Mouse (Mus musculus): ENCODE data around the gene 2310046K23Rik.
"Not testable (repeated sequence)": the region's sequence is repeated elsewhere in the genome, so short reads cannot be mapped to it uniquely, and the experiment has no call there.

The 2310046K23Rik gene

DNA sequence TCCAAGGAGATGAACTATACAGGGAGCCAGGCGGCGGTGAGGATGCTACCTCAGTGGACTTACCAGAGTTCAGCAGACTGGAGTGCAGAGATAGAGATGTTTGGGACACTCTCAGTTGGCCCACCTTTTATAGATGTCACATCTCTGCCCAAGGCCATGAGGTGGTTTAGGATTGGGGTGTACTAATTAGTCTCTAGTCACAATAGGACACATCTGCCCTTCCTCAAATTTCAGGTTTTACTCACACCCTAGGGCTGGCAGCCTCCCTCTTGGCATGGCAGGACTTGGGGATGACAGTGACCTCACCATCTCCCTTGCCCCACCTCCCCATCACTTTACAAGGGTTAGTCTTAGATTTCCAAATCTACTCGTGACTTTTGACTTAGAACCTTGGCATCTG, at the start of gene 2310046K23Rik:
Gene 2310046K23Rik (minus strand): TSS at position 101 of the 400 bp plus-strand sequence.
- no peak for ATAC-seq (ENCODE audit: insufficient number of reproducible peaks, low FRiP score, low TSS enrichment)

DNA sequence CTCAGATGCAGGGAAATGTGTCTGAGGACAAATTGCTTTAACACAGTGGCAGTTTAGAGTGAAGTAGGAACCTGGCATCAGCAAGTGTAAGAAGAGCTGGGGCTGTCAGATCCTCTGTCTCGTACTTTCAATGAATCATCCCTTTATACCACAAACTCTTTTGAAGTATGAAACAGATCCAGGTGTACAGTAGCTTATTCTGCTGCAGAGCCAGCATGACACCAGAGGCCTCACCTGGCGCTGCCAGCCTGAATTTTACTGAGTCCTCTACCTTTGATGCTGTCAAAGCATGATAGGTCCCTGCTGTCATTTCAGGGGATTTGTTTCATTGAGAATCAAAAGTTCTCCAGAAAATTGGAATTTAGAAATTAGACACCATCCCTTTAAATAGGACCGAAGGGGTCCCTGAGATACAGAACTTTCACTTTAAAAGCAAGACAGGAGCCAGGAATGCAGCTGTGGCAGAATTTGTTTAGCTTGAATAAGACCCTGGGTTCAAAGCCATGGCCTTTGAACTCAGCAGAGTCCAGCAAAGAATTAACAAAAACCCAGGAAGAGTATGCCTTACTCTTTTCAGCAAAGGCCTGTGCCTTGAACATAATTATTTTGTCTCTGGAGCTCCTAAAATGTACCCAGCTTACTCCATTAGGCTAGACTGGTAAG, 49.0 kb upstream of the 2310046K23Rik start:
- no peak for ATAC-seq (ENCODE audit: insufficient number of reproducible peaks, low FRiP score, low TSS enrichment)

GRCm38 (mm10) chr3:92579508-92579907, 45.2 kb upstream of the 2310046K23Rik start:
- no peak for ATAC-seq (ENCODE audit: insufficient number of reproducible peaks, low FRiP score, low TSS enrichment)

DNA sequence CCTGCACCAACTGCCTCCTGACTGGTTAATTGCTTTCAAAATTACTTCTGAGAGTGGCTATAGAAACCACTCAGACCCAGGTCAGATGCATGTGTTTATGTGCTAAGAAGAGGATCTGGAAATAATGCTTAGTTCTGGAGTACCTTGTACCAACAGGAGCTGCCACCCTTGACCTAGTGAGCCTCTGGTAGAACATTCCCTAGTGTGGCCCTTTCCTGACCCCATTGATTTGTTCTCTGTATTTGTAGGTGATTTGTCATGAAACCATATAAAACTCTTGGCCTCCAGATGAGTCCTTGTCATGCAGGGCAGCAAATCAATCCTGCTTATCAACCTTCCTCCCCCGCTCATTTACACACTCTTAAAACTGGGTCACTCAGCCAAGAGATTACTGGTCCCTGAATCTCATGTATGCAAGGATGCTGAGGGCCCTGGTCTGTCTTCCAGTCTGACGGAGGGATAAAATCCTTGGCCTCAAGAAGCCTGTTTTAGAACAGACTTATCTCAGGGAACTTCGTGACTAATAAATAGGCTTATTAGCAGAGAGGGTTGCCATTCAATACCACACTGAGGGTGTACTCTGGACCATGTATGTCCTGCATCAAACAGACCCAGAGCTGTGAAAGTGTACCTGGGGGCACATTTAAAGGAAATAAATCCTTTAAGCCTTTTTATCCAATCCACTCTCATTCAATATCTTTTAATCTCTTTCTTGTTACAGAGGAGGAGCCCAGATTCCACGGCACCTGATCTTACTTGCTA, 44.5 kb upstream of the 2310046K23Rik start:
- no peak for ATAC-seq (ENCODE audit: insufficient number of reproducible peaks, low FRiP score, low TSS enrichment)

DNA sequence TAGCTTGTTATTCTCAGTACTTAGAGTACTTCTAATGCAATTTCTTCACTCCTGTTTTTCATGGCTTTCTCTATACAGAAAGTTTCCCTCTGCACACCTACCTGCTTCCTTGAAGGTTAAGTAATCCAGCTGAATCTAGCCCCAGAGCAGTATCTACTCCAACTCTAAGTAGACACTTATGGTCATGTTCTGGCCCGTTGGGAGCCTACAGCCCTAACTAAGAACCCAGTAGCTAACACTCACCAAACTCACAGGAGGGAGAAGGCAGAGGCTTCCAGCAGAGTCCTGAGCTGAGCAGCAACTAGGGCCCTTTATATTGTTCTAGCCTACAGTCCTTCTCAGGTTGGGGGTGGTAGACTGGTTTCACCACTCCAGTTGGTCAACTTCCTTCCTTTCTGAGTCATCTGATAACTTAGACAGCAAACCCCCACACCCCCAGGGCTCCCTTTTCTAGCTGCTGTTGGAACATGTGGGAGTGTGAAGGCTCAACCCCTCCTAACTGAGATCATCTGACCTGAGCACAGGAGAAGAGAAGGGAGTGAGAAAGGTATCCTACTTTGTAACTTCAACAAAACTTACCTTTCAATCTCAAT, 39.2 kb upstream of the 2310046K23Rik start, which contains the start of gene Ivl:
Gene Ivl (minus strand): TSS at position 287 of the 593 bp plus-strand sequence.
- ATAC-seq (ENCODE audit: insufficient number of reproducible peaks, low FRiP score, low TSS enrichment) = no peak

GRCm38 (mm10) chr3:92572514-92573155, 38.3 kb upstream of the 2310046K23Rik start:
- ATAC-seq (ENCODE audit: insufficient number of reproducible peaks, low FRiP score, low TSS enrichment) = no peak

DNA sequence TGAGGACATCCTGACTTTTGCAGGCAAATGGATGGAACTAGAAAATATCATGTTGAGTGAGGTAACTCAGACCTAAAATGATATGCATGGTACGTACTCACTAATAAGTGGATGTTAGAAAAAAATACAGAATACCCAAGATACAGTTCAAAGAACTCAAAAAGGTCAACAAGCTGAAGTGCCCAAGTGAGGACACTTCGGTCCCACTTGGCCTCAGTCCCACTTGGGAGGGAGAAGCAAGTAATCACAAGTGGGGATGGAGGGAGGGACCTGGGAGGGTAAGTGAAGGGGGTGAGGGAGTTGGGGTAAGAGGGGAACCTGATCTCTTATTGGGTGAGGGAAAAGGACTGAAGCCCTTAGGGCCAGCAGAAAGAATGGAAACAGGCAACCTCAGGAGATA, 34.4 kb upstream of the 2310046K23Rik start:
- ATAC-seq (ENCODE audit: insufficient number of reproducible peaks, low FRiP score, low TSS enrichment) = no peak

DNA sequence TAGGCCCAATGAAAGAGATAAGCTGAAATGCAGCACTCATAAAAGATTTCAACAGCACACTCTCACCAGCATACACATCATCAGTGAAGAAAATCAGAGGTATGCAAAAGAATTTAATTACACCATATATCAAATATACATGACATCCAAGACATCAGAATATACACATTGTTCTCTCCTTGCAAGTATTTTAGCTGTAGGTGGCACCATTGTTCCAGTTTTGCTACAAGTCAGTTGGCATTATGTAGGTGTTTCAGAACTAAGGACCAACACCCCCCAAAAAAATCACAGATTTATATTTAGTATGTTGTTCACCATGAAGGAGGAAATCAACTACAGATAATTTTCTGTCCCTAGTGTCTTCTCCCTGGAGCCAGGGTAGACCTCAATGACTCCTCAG, 31.1 kb upstream of the 2310046K23Rik start:
- ATAC-seq (ENCODE audit: insufficient number of reproducible peaks, low FRiP score, low TSS enrichment) = no peak

DNA sequence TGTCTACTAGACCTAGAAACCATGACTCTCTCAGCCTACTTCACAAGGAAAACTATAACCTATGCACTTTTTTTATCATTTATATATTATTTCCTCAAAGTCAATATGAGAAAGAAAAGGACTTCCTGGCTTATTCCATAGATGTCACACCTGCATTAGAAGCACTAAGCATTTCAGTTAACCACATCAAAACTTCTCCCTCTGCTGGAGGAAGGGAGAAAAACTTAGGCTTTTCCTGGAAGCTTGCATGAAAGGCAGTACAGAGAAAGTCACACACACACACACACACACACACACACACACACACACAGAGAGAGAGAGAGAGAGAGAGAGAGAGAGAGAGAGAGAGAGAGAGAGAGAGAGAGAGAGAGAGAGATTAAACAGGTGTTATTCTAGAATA, 22.0 kb downstream of the 2310046K23Rik start:
- no peak for ATAC-seq (ENCODE audit: insufficient number of reproducible peaks, low FRiP score, low TSS enrichment)

GRCm38 (mm10) chr3:92510786-92511185, 23.5 kb downstream of the 2310046K23Rik start:
- ATAC-seq (ENCODE audit: insufficient number of reproducible peaks, low FRiP score, low TSS enrichment) = no peak

- ATAC-seq (ENCODE audit: insufficient number of reproducible peaks, low FRiP score, low TSS enrichment) = no peak
Measured at GRCm38 (mm10) chr3:92508185-92508584, 26.1 kb downstream of the 2310046K23Rik start.

GRCm38 (mm10) chr3:92503528-92503927, 30.8 kb downstream of the 2310046K23Rik start:
- ATAC-seq (ENCODE audit: insufficient number of reproducible peaks, low FRiP score, low TSS enrichment) = no peak

DNA sequence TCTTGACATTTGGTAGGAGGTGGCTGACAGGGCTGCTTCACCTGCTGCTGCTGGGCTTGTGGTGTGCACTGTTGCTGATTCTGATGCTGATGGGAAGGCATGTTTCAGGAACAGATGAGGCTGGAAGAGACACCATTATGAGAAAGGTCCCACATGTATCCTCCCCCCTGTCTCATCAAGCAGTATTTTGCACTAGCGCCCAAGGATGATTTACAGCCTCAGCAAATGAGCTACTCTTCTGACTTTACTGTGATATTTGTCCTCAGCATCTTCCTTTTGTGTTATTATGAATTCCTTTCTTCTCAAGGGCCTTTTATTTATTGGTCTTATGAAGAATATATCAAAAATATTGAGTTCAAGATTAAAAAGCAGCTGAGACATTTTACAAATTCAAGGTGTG, 33.9 kb downstream of the 2310046K23Rik start, which contains the start of gene Sprr4:
Gene Sprr4 (minus strand): TSS at position 101 of the 400 bp plus-strand sequence.
- no peak for ATAC-seq (ENCODE audit: insufficient number of reproducible peaks, low FRiP score, low TSS enrichment)

GRCm38 (mm10) chr3:92490262-92490661, 44.0 kb downstream of the 2310046K23Rik start:
- not testable (repeated sequence) for ATAC-seq (ENCODE audit: insufficient number of reproducible peaks, low FRiP score, low TSS enrichment)

GRCm38 (mm10) chr3:92486307-92486706, 48.0 kb downstream of the 2310046K23Rik start:
- no peak for ATAC-seq (ENCODE audit: insufficient number of reproducible peaks, low FRiP score, low TSS enrichment)

- ATAC-seq (ENCODE audit: insufficient number of reproducible peaks, low FRiP score, low TSS enrichment) = no peak
Measured at GRCm38 (mm10) chr3:92485863-92486262, 48.4 kb downstream of the 2310046K23Rik start, which contains the start of gene Sprr1a. Gene Sprr1a, minus strand, starts transcription at chr3:92485895.
